Mouse (Mus musculus) left cerebral cortex, adult 8-10 months (tissue): Measurements from ENCODE around the gene Epb41. TPM values are rescaled to one million over a fixed set of nuclear protein-coding genes. Genes with fewer than 3 reads are reported as not detected.

Experiments used
- DNase-seq, 2 experiments: peaks; one replicate each; pipeline ENCODE4 v3.0.0; 2022; ENCODE audit warnings: low spot score in 2 of 2
- total RNA-seq, 4 experiments: library from RNA; stranded (reverse); gene quantifications; 2 replicates each; pipeline ENCODE4 v1.2.4; 2022

The Epb41 gene
- 10 to 100 TPM; 50.5 to 60.6 (median 55.6) TPM for total RNA-seq

- peak; percentile 93 to 95 for DNase-seq
Measured at GRCm38 (mm10) chr4:132074933-132075769, at the start of gene Epb41. Epb41 (minus strand) TSS chr4:132075321.

- DNase-seq = no peak
Measured at GRCm38 (mm10) chr4:132123166-132123565, 48.0 kb upstream of the Epb41 start.

GRCm38 (mm10) chr4:132121674-132122073 is 46.6 kb upstream of the Epb41 start:
- DNase-seq = no peak

GRCm38 (mm10) chr4:132119566-132119965 is 44.4 kb upstream of the Epb41 start:
- DNase-seq = peak in 1 of 2 experiments; percentile 28

DNA sequence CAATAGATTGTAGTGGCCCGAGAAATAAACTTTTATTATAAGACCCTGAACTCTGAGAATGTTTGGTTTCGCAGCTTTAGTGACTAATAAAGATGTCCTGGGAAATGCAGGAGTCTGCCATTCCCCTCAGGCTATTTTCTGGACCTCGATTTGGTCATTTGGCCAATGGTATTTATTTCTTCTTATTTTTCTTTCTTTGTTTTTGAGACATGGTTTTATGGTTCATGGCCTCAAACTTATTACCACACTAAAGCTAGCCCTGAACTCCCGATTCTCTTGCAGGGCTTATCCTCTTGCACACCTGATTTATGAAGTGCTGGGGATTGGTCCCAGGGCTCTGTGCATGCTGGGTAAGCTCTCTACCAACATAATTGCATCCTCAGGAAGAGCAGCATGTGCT is 41.2 kb upstream of the Epb41 start:
- DNase-seq = no peak

GRCm38 (mm10) chr4:132113411-132114095 is 38.4 kb upstream of the Epb41 start:
- no peak for DNase-seq

DNA sequence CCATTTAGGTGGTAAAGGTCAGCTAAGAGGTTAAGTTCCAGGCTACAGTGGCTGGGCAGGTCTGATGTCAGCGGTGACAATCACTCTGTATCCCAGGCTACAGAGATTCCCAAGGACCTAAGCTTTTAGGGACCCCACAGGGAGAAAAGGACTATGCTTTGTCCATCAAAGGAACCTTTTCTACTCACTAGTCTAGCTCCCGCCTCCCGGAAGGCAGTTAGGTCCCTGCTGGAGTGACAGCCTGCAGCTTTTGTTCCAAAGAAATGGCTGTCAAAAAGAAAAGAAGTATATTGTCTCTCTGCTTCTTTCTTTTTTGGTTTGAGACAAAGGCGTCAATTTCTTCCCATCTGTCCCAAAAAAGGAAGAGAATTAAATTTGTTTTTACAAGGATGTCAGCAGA is 36.1 kb upstream of the Epb41 start:
- no peak for DNase-seq

DNA sequence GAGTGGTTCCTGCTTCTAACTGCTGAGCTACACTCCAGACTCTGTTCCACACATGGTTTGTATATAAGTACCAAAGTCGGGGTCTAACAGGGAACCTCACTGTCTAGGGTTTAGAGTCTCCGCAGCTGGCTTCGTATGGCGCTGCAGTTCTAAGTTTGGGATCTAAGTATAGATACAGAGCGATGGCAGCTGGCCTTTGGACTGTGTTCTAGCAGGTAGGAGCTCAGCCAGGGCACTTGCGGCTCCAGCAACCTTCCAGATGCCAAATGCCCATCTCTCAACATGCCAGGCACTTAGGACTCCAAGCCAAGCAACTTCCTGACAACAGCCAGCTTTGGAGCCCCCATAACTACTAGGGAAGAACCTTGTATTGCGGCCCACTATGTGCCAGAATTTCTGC is 33.1 kb upstream of the Epb41 start:
- no peak for DNase-seq

DNA sequence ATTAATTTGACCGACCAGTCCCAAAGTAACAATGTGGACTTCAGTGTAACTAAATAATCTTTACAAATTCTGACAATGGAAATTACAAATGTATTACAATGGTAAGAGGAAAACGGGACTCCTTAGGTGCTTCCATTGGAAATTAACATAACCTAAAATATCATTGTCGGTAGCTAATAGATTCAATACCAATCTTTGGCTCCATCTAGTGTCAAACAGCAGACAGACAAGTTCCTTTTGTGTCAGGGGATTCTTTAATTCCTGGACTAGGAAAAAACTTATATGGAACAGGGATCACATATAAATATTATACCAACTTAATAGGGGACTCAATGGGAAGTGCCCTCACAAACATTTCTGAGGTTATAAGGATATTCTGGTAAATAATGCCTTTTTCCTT is 26.0 kb upstream of the Epb41 start:
- DNase-seq = no peak

DNA sequence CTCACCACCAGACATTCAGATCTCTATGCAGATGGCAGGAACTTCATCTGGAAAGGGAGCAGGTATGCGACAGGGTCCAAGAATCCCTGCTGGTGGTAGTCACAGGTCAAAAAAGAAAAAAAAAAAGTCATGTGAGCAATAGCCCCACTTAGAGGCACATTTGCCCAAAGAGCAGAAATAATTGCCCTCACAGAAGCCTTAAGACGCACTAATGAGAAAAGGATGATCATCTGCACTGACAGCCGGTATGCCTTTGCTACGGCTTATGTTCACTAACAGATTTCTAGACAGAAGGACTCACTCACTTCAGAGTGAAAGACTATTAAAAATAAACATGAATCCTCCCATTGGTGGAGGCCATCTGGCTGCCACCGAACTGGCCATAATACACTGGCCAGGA is 24.4 kb upstream of the Epb41 start:
- no peak for DNase-seq

DNA sequence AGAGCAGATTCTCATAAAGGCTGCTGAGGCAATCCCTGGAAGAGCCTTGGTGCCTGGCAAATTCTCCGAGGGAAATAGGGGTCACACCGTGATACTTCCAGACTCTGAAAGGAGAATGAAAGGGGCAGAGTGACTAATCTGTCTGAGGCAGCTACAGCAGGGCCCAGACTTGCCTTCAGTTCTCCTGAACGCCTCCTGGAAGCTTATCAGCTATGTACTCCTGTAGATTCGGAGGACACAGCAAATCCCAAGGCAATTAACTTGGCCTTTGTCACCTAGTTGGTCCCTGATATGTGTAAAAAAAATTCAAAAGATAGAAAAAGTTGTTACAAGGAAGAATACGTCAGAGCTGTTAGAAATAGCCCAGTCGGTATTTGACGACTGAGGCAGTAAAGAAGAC is 19.9 kb upstream of the Epb41 start:
- DNase-seq = no peak

GRCm38 (mm10) chr4:132093928-132094327 is 18.8 kb upstream of the Epb41 start:
- DNase-seq = no peak

DNA sequence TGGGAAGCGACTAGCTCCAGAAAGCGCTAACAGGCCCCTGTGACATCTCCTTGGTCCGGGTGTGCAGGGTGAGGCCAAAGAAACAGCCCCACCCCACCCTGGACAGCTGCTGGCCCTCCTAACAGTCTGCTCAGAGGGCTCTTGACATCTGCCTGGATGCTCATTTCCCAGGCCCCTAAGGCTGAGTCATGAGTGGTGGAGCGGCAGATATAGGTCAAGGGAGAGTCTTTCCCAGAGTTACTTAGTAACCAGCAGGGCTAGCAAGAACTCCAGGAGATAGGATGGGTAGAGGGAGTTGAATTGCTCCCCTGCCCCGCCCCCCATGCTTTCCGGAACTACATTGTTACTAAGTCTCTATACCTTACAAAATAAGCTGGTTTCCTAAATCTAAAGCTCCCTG is 18.0 kb upstream of the Epb41 start:
- no peak for DNase-seq

DNA sequence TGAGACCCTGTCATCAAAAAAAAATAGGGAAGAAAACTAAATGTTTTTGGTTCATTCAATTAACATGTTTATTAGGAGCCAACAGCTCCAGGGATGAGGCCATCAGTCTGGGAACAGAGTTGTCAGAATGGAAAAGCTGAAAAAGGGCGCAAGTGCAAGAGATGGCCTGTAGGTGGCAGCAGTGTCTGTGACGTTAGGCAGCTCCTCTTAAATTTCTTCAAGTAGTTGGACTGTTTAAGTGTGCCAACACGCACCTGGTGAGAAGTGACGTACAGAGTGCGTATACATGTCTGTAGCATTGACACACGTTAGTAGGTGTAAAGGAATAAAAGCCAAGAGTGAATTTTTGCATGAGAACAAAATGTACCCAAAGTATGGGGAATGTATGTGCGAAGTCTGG is 13.8 kb upstream of the Epb41 start:
- peak in 1 of 2 experiments; percentile 33 for DNase-seq

DNA sequence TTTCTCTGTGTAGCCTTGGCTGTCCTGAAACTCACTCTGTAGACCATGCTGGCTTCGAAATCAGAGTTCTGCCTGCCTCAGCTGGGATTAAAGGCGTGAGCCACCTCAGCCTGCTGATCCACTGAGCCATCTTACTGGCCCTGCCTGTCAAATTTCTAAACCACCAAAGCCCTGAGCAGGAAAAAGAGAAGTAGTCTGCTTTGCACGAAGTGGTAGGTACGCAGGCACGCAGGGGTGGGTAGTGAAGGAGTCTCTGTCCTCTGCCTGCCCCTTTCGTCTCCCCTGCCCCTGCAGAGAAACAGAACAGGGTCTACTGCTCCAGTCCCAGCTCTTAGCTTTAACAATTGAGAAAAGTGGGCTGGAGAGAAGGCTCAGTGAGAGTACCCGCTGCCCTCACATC is 10.0 kb upstream of the Epb41 start:
- no peak for DNase-seq

DNA sequence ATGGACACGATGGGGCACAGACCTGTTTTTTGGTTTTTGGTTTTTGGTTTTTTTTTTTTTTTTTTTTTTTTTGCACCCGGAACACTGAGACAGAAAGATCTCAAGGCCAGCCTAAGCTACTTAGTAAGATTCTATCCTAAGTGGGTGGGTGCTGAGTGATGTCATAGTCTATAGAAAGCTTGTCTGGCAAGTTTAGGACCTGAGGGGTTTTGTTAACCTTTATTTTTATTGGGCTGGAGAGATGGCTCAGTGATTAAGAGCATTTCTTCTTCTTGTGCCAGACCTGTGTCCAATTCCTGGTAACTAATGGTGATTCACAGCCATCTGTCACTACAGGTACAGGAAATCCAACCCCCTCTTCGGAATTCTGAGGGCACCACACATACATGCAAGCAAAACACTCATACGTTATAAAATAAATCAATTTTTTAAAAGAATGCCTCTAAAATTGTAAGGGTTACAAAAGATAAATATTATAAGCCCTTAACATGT is 5.4 kb upstream of the Epb41 start:
- DNase-seq = no peak

GRCm38 (mm10) chr4:132079555-132080275 is 4.6 kb upstream of the Epb41 start:
- peak in 1 of 2 experiments; percentile 51 for DNase-seq

DNA sequence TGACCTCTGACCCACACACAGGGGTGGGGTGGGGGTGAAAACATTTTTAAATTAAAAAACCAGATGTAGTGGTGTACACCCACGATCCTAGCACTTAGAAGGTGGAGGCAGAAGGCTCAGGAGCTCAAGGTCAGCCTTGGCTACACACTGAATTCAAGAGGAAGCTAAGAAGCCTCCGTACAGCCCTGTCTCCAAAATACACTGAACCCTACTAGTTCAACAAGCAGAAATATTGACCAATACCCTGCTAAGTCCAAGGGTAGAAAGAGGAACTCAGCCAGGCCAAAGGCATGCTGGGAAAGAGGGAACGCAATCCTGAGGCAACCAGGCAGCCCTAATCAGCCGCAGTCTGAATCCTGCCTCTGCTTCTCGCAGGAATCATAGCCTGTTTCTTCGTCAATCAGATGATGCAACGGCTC is 3.2 kb upstream of the Epb41 start:
- DNase-seq = no peak

DNA sequence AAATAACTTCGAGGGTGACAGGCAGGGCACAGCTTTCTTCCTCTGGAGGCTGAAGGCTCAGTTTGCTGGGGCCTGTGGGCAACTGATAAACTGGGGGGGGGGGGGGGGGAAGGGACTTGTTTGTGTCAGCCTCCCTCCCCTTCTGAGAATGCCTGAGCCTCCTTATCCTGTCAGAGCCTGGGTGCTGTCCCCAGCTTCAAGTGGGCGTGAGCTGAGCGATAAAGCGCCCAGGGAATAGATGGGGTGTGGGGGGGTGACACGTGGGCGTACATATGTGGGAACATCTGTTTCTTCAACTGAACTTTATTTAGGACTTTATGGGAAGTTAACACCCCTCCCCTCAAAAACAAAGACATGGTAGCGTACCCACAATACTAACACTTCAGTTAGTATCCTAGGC is 2.3 kb upstream of the Epb41 start:
- DNase-seq = no peak

GRCm38 (mm10) chr4:132076480-132077405 is 1.6 kb upstream of the Epb41 start:
- peak in 1 of 2 experiments; percentile 20 for DNase-seq

DNA sequence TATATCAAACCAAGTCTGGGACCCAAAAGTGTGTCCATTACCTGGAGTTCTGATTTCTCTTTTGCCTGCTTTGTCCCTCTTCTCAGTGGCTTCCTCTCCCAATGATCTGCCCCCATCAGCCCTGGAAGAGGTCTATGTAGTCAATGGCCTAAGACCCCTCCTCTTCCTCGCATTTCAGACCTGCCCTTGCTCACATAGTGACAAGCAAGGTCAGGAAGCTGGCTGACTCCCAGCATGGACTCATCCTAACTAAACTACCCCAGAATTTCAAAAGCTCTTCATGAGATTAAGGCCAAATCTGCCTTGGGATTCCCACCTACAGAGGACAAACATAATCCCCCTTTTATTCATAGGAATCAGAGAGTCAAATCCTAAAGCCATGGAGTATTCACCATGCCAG is 675 bp upstream of the Epb41 start:
- no peak for DNase-seq
